Mouse (Mus musculus): ENCODE data around the gene Tbcel. TPM values are rescaled to one million over a fixed set of nuclear protein-coding genes. Genes with fewer than 3 reads are reported as not detected.

Gene Tbcel
- total and polyA plus RNA-seq, 3 experiments = 13.8 to 39.8 (median 20.4) TPM

- Histone ChIP-seq H3K9me3 (replicated peaks; ENCODE audit: insufficient read depth, low read length) (no peaks in the 10 kb centered on the region), H3K27me3 (ENCODE audit: control insufficient read depth in 1 of 2, insufficient read depth in 2 of 2, low read length in 2 of 2) (no peaks in the 10 kb centered on the region), H3K4me1 (ENCODE audit: control insufficient read depth in 1 of 2, insufficient read depth in 2 of 2, low read length in 2 of 2) (peaks cover 26 to 51% of the 10 kb centered on the region in 2 experiments), H3K27ac (ENCODE audit: control insufficient read depth, low read depth, low read length) (peak overlapping the region; percentile 55), H3K9ac (ENCODE audit: control insufficient read depth, low read depth, low read length, poor library complexity, severe bottlenecking) (peak overlapping the region; percentile 84), H3K4me3 (ENCODE audit: control insufficient read depth in 1 of 2, insufficient read depth in 1 of 2, low read depth in 2 of 2, low read length in 2 of 2) (peak overlapping the region; percentile 78 to 95), H3K79me2 (ENCODE audit: control insufficient read depth, insufficient read depth, low read length, poor library complexity) (peaks cover 21% of the 10 kb centered on the region), H3K36me3 (ENCODE audit: control insufficient read depth in 1 of 2, insufficient read depth in 2 of 2, low read length in 2 of 2) (peaks cover 0 to 33% of the 10 kb centered on the region in 2 experiments; a peak in 2 of 4 replicates)
- peak; percentile 87 for DNase-seq (ENCODE audit: low read depth, low spot score)
- 0 out of 4 replicates have a peak, but pooled peaks of 1 of the 2 experiments have one; percentile 34 for TF ChIP-seq POLR2A (IDR thresholded peaks at IDR 0.05; ENCODE audit: control insufficient read depth in 1 of 2, insufficient read depth in 1 of 2, low read depth in 1 of 2, low read length in 2 of 2, poor library complexity in 1 of 2)
- peak; percentile 93 for TF ChIP-seq MXI1 (IDR thresholded peaks at IDR 0.05; ENCODE audit: low read depth, low read length)
- no peak for TF ChIP-seq MAFK (IDR thresholded peaks at IDR 0.05; ENCODE audit: borderline replicate concordance, low read depth, low read length)
- TF ChIP-seq SIN3A (IDR thresholded peaks at IDR 0.05; ENCODE audit: low read length) = peak; percentile 92
- TF ChIP-seq CTCF (IDR thresholded peaks at IDR 0.05 in 2 of 3, conservative IDR thresholded peaks at IDR 0.05 in 1 of 3; ENCODE audit: control insufficient read depth in 1 of 3, insufficient read depth in 1 of 3, low read depth in 2 of 3, low read length in 3 of 3, poor library complexity in 1 of 3, severe bottlenecking in 1 of 3) = no peak
- no peak for TF ChIP-seq MAZ (IDR thresholded peaks at IDR 0.05; ENCODE audit: low read depth, low read length)
- 0 out of 2 replicates have a peak, but pooled peaks have one; percentile 22 for TF ChIP-seq MYC (IDR thresholded peaks at IDR 0.05; ENCODE audit: low read depth, low read length)
- peak; percentile 45 for TF ChIP-seq NELFE (IDR thresholded peaks at IDR 0.05; ENCODE audit: low read depth, low read length)
- TF ChIP-seq ETS1 (IDR thresholded peaks at IDR 0.05; ENCODE audit: low read depth, low read length) = peak; percentile 40; the same call in 1 of the 2 replicates
- TF ChIP-seq UBTF (IDR thresholded peaks at IDR 0.05; ENCODE audit: borderline replicate concordance, insufficient read depth, low read depth, low read length) = no peak
- TF ChIP-seq MAX (IDR thresholded peaks at IDR 0.05; ENCODE audit: low read length) = peak; percentile 97
- peak; percentile 98 for TF ChIP-seq BHLHE40 (IDR thresholded peaks at IDR 0.05; ENCODE audit: borderline replicate concordance, low read depth, low read length)
- peak; percentile 97 for TF ChIP-seq USF1 (IDR thresholded peaks at IDR 0.05; ENCODE audit: low read depth, low read length)
- no peak for TF ChIP-seq TAL1 (IDR thresholded peaks at IDR 0.05; ENCODE audit: low read length)
- TF ChIP-seq CHD1 (IDR thresholded peaks at IDR 0.05; ENCODE audit: low read depth, low read length) = no peak
- peak; percentile 84 for TF ChIP-seq HCFC1 (IDR thresholded peaks at IDR 0.05; ENCODE audit: low read depth, low read length)
- peak; percentile 75 to 88 for TF ChIP-seq USF2 (IDR thresholded peaks at IDR 0.05; ENCODE audit: borderline replicate concordance in 1 of 2, insufficient read depth in 1 of 2, low read depth in 1 of 2, low read length in 2 of 2)
- TF ChIP-seq ELF1 (IDR thresholded peaks at IDR 0.05; ENCODE audit: low read depth, low read length) = peak; percentile 76
Observed at GRCm38 (mm10) chr9:42471921-42472747, 35.5 kb downstream of the Tbcel start.

DNA sequence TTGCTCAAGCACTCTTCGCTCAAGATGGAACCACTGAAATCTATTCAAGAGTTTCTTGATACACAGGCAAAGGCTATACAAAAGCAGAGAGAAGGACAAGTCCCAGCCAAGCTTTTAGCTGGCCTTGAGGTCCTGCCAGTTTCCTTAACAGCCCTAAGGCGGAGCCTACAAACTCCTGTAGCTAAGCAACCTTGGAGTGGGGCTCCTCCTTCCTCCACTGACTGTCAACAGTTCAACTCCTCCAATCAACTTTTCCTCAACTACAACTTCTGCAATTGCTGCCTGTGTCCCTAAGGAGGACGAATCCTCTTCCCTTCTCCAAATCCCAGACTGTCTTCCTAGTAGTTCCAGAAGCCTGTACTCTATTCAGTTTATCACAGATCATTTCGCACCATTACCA lies 36.4 kb downstream of the Tbcel start:
- Histone ChIP-seq H3K27me3 (ENCODE audit: control insufficient read depth in 1 of 2, insufficient read depth in 2 of 2, low read length in 2 of 2) (no peaks in the 10 kb centered on the region), H3K27ac (ENCODE audit: control insufficient read depth, low read depth, low read length) (peak overlapping the region; percentile 68), H3K36me3 (ENCODE audit: control insufficient read depth in 1 of 2, insufficient read depth in 2 of 2, low read length in 2 of 2) (peaks cover 0 to 33% of the 10 kb centered on the region in 2 experiments; a peak in 2 of 4 replicates), H3K4me1 (ENCODE audit: control insufficient read depth in 1 of 2, insufficient read depth in 2 of 2, low read length in 2 of 2) (peaks cover 26 to 51% of the 10 kb centered on the region in 2 experiments), H3K9ac (ENCODE audit: control insufficient read depth, low read depth, low read length, poor library complexity, severe bottlenecking) (peak overlapping the region; percentile 84), H3K4me3 (ENCODE audit: control insufficient read depth in 1 of 2, insufficient read depth in 1 of 2, low read depth in 2 of 2, low read length in 2 of 2) (peak overlapping the region; percentile 78 to 95), H3K79me2 (ENCODE audit: control insufficient read depth, insufficient read depth, low read length, poor library complexity) (peaks cover 23% of the 10 kb centered on the region), H3K9me3 (replicated peaks; ENCODE audit: insufficient read depth, low read length) (no peaks in the 10 kb centered on the region)
- TF ChIP-seq ETS1 (IDR thresholded peaks at IDR 0.05; ENCODE audit: low read depth, low read length) (no peak), JUND (IDR thresholded peaks at IDR 0.05; ENCODE audit: low read depth, low read length) (no peak), ZNF384 (IDR thresholded peaks at IDR 0.05; ENCODE audit: low read depth, low read length) (no peak), SIN3A (IDR thresholded peaks at IDR 0.05; ENCODE audit: low read length) (peak; percentile 72), MXI1 (IDR thresholded peaks at IDR 0.05; ENCODE audit: low read depth, low read length) (no peak)
- DNase-seq (ENCODE audit: low read depth, low spot score) = peak; percentile 90

Data from MEL (cell line).